Mouse (Mus musculus) thymus, postnatal 10 days (tissue): Measurements from ENCODE around the gene Gm4565.
"Not testable (repeated sequence)": the region's sequence is repeated elsewhere in the genome, so short reads cannot be mapped to it uniquely, and the experiment has no call there.

Source experiments
- DNase-seq, 2 experiments: peaks; one replicate each; pipeline ENCODE4 v3.0.0; 2021; ENCODE audit warnings: low spot score in 2 of 2

Gene Gm4565

DNA sequence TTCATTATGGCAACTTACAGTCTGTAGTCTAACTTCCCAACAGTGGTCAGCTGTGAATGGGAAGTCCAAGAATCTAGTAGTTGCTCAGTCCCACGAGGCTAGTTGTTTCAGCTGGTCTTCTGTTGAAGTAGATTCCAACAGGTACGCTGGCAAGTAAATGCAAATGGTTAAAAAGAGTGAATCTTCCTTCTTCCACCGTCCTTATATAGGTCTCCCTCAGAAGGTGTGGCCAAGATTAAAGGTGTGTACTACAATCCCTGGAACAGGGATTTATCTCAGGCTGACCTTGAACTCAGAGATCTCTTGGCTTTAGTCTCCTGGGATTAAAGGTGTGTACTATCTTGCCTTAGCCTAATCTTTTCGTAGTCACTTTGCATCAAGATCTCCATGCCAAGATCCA, at the start of gene Gm4565:
Gene Gm4565 (minus strand): TSS at position 101 of the 400 bp plus-strand sequence.
- DNase-seq, result not testable (repeated sequence)

DNA sequence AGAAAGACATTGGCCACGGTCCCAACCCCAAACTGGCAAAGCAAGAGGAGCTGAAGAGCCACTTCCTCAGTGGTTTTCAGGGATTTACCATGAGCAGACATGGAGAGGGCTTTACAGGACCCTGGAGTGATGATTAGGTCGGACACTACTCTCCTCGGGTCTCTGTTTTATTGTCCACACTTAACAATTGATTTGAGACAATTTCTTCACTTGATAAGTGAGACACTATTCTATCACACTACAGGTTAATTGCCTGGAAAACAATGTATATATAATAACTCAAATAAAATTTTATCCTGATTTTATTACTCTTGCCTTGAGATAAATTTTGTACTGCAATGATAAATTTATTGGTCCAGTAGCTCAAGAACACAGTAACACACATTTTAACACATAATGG, 22.7 kb downstream of the Gm4565 start, which contains the start of gene Gm4201:
Gene Gm4201 (minus strand): TSS at position 101 of the 400 bp plus-strand sequence.
- not testable (repeated sequence) for DNase-seq

- not testable (repeated sequence) for DNase-seq
Measured at GRCm38 (mm10) chr7:22534787-22535186, 53.1 kb downstream of the Gm4565 start, which contains the start of gene Gm8677. Gene Gm8677 (minus strand): TSS chr7:22534887.
